Mouse (Mus musculus) stomach, postnatal 0 days (tissue): ENCODE data around the gene Stra8. TPM values are rescaled to one million over a fixed set of nuclear protein-coding genes. Genes with fewer than 3 reads are reported as not detected.
A peak's percentile ranks its signal among the peaks of the same experiment; 100 is the strongest.

Experiments
- ATAC-seq: fragments of 200-750 bp; cut with Nextera tagmentation; 2 replicates; pipeline ENCODE4 v1.8.0; 2017; ENCODE audit not compliant: low FRiP score, low TSS enrichment
- DNase-seq: peaks from one replicate; pipeline ENCODE4 v3.0.0-alpha.2; 2016; ENCODE audit warnings: low spot score
- H3K27ac ChIP-seq: fragments of 300-500 bp; sonication (generic); replicated peaks from 2 replicates; pipeline ENCODE4 v1.5.1; 2014; ENCODE audit warnings: mild to moderate bottlenecking, control low read depth
- H3K27me3 ChIP-seq: fragments of 300-500 bp; sonication (generic); 2 replicates; pipeline ENCODE4 v1.6.1; 2014; ENCODE audit warnings: low read length; ENCODE audit not compliant: control insufficient read depth, insufficient read depth
- H3K36me3 ChIP-seq: fragments of 300-500 bp; sonication (generic); 2 replicates; pipeline ENCODE4 v1.6.1; 2014; ENCODE audit warnings: low read length, mixed read lengths; ENCODE audit not compliant: control insufficient read depth, insufficient read depth
- H3K4me1 ChIP-seq: fragments of 300-500 bp; sonication (generic); replicated peaks from 2 replicates; pipeline ENCODE4 v1.6.1; 2014; ENCODE audit warnings: antibody characterized with exemption; ENCODE audit not compliant: control insufficient read depth, insufficient read depth
- H3K4me2 ChIP-seq: fragments of 300-500 bp; sonication (generic); replicated peaks from 2 replicates; pipeline ENCODE4 v1.6.1; 2014; ENCODE audit warnings: low read depth, mild to moderate bottlenecking, control low read depth, moderate library complexity
- H3K4me3 ChIP-seq: fragments of 300-500 bp; sonication (generic); 2 replicates; pipeline ENCODE4 v1.5.1; 2014; ENCODE audit warnings: low read depth, low read length, control low read depth
- H3K9ac ChIP-seq: fragments of 300-500 bp; sonication (generic); 2 replicates; pipeline ENCODE4 v1.6.1; 2014; ENCODE audit warnings: mild to moderate bottlenecking, low read length, control low read depth, mixed read lengths
- H3K9me3 ChIP-seq: fragments of 300-500 bp; sonication (generic); 2 replicates; pipeline ENCODE4 v1.6.1; 2016; ENCODE audit warnings: low read length; ENCODE audit not compliant: control insufficient read depth
- CTCF ChIP-seq: IDR thresholded peaks from 2 replicates; pipeline ENCODE4 v1.5.1; 2016; ENCODE audit warnings: antibody characterized with exemption, low read depth, mild to moderate bottlenecking, moderate library complexity
- EP300 ChIP-seq: optimal IDR thresholded peaks from 2 replicates; pipeline ENCODE3; 2016; ENCODE audit warnings: antibody characterized with exemption
- WGBS: fragments of 180-500 bp; shearing (Covaris S2); extraction: QIAGEN DNeasy Blood & Tissue Kit; methylation state at CpG from one replicate; pipeline ENCODE4 v1.1.7; 2014; 5-methylcytosine and 5-hydroxymethylcytosine counted together
- polyA plus RNA-seq: library from polyadenylated mRNA; unstranded; fragments of >200 nt; fragmentation: Nextera tagmentation; extraction: Ambion mirVana; gene quantifications from 2 replicates; pipeline ENCODE4 v1.2.1, GENCODE M21; 2015

The Stra8 gene
- polyA plus RNA-seq, 1 experiment from 2014 or later: 0.10 TPM

DNA sequence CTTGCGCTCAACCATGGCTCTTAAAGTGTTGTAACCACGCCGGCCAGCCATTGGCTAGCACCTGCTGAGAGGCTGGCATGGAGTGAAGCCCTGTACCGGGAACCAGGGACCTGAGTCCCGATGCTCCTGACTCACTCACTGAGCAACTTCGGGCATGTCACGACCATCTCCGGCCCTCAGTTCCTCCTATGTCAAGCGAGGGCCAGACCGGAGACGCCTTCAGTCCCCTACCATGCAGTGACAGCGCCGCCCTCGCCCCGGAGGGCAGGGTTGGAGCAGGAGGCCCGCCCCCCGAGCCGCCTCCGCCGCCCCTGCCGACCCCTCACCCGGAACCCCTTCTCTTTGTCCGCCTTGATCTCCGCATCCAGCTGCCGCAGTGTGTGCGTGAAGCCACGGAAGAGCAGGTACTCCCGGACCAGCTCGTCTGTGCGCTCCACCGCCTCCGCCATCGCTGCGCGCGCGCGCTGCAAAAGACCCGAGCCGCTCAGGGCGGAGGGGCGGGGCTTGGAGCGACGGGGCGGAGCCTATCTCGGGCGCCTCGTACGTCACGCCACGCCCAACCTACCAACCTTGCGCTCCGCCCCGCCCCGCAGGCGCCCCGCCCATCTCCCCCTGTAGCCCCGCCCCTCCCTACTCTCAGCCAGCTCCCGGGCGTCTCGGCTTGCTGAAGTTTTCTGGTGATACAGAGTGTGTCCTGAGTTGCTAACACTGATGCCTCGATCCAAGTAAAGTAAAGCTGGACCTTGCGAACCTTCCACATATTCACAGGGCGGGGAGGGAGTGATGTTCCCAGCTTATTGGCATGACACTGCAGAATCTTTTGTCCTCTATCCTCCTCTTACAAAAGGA lies 9.4 kb upstream of the Stra8 start, which contains the start of gene Wdr91:
Gene Wdr91 (minus strand): TSS at position 506 of the 849 bp plus-strand sequence.
- Histone ChIP-seq H3K9ac (peak within 1 kb of the TSS; percentile 73), H3K4me1 (no peaks in the 10 kb centered on the region), H3K4me2 (peak within 1 kb of the TSS; percentile 75), H3K27me3 (no peaks in the 10 kb centered on the region), H3K36me3 (0 out of 2 replicates have a peak, but pooled peaks cover 4% of the 10 kb centered on the region), H3K27ac (peak within 1 kb of the TSS; percentile 84), H3K4me3 (peak within 1 kb of the TSS; percentile 79), H3K9me3 (no peaks in the 10 kb centered on the region)
- WGBS: under 1% methylated on average over 59 of the region's 64 CpGs
- no peak for TF ChIP-seq EP300
- peak; percentile 49 for TF ChIP-seq CTCF
- DNase-seq: peak; percentile 97
- ATAC-seq: peak; percentile 94

DNA sequence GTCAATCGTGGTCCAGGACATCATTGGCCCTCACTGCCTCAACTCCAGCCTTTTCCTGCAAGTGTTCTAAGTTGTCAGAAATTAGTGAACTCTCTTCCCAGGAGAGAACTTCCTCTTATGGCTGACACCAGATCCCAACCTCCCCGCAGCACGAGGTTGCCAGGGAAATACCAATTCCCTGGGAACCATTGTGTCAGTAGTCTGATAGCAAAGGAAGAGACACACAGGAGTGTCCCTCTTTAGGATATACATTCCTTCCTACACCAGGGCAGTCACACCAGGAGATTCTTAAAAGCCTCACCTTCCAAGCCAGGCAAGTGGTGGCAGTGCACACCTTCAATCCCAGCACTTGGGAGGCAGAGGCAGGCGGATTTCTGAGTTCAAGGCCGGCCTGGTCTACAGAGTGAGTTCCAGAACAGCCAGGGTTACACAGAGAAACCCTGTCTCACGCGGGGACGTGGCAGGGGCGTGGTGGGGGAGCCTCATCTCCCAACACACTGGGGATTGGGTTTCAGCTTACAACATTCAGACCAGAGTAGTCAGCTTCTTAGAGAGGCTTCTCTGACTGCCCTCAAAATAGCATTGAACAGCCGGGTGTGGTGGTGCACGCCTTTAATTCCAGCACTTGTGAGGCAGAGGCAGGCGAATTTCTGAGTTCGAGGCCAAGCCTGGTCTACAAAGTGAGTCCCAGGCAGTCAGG lies 6.5 kb upstream of the Stra8 start:
- no peak for TF ChIP-seq EP300
- TF ChIP-seq CTCF: no peak
- no peaks in the 10 kb centered on the region for H3K9me3 ChIP-seq
- ATAC-seq: no peak
- H3K27ac ChIP-seq: no peak overlapping the region
- no peaks in the 10 kb centered on the region for H3K36me3 ChIP-seq
- no peaks in the 10 kb centered on the region for H3K27me3 ChIP-seq
- WGBS: 88% methylated on average over 13 of the region's 13 CpGs
- H3K4me1 ChIP-seq: no peaks in the 10 kb centered on the region
- no peak overlapping the region for H3K4me3 ChIP-seq
- no peak overlapping the region for H3K9ac ChIP-seq
- DNase-seq: no peak
- no peak overlapping the region for H3K4me2 ChIP-seq

DNA sequence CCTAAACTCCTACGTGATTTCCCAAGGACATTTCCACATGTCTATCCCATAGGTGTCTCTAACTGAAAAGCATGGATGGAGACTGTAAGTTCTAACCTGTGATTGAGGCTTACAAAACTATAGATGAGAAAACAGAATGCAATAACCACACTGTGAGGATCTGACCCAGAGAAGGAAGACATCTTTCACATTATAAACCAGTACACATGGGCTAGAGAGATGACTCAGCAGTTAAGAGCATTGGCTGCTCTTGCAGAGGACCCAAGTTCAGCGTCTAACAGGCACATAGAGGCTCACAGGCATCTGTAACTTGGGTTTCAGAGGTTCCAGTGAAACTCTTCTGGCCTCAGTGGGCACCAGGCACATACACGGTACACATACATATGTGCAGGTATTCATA lies 5.5 kb upstream of the Stra8 start:
- no peak for DNase-seq
- no peaks in the 10 kb centered on the region for H3K27me3 ChIP-seq
- ATAC-seq: no peak
- no peak overlapping the region for H3K9ac ChIP-seq
- no peaks in the 10 kb centered on the region for H3K36me3 ChIP-seq
- TF ChIP-seq EP300 (no peak), CTCF (no peak)
- no peaks in the 10 kb centered on the region for H3K4me1 ChIP-seq
- no peaks in the 10 kb centered on the region for H3K9me3 ChIP-seq
- H3K4me3 ChIP-seq: no peak overlapping the region
- H3K27ac ChIP-seq: no peak overlapping the region
- no peak overlapping the region for H3K4me2 ChIP-seq
- WGBS: 89% methylated on average over 3 of the region's 3 CpGs

DNA sequence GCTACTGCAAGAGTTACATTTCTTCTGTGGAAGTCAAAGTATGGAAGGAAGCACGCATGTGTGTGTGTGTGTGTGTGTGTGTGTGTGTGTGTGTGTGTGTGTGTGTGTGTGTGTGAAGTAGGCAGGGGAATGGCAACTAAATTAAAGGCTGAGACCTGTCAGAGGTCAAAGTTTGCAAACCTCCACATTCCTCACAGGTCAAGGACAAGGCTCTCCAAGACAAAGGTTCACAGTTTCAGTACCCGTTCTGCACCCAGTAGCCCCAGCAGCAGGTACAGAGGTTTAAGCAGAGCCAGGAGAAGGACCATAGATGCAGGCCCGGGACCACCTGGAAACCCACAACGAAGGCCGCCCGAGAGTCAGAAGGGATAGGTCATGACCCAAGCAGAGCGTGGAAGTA lies 817 bp upstream of the Stra8 start:
- ATAC-seq: no peak
- H3K4me2 ChIP-seq: no peak overlapping the region
- WGBS: 76% methylated on average over 7 of the region's 7 CpGs

DNA sequence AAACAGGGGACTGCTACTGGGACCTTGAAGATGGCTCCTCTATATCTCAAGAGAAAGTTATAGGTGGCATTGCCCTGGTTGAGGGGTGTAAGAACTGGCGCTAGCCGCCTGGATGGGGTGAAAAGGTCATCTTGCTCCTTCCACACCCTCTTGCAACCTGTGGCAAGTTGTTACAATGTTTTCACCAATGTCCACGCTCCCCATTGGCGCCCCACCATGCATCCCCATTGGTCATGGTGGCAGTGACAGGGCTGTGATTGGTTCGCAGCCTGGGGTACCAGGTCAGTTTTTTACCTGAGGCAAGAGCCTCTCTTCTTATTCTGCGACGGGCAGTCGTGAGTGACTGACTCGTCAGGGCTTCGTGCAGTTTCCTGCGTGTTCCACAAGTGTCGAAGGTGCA lies 668 bp downstream of the Stra8 start:
- no peaks in the 10 kb centered on the region for H3K4me1 ChIP-seq
- ATAC-seq (no peak), DNase-seq (no peak)
- WGBS: 90% methylated on average over 12 of the region's 12 CpGs
- H3K9me3 ChIP-seq: no peaks in the 10 kb centered on the region
- no peak overlapping the region for H3K4me3 ChIP-seq
- no peak overlapping the region for H3K27ac ChIP-seq
- H3K4me2 ChIP-seq: no peak overlapping the region
- H3K27me3 ChIP-seq: no peaks in the 10 kb centered on the region
- no peaks in the 10 kb centered on the region for H3K36me3 ChIP-seq
- H3K9ac ChIP-seq: no peak overlapping the region
- no peak for TF ChIP-seq CTCF
- no peak for TF ChIP-seq EP300

More for the DNA sequence above, 817 bp upstream of the Stra8 start:
- no peaks in the 10 kb centered on the region for H3K27me3 ChIP-seq
- H3K4me1 ChIP-seq: no peaks in the 10 kb centered on the region
- H3K9me3 ChIP-seq: no peaks in the 10 kb centered on the region
- no peak for DNase-seq
- no peak overlapping the region for H3K9ac ChIP-seq
- TF ChIP-seq CTCF: no peak
- TF ChIP-seq EP300: no peak
- no peaks in the 10 kb centered on the region for H3K36me3 ChIP-seq
- no peak overlapping the region for H3K4me3 ChIP-seq
- no peak overlapping the region for H3K27ac ChIP-seq

DNA sequence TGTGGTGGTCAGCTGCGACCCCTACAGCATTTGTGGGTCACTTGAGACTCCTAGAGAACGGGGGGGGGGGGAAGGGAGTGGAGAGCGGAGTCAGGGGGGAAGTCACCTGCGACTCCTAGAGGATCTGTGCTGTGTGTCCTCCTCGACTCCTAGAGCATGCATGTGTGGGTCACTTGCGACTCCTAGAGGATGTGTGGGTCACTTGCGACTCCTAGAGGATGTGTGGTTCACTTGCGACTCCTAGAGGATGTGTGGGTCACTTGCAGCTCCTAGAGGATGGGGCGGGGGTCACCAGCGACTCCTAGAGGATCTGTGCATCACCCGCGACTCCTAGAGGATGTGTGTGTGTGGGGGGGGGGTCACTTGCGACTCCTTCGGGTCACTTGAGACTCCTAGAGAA lies 2.0 kb downstream of the Stra8 start:
- no peak overlapping the region for H3K9ac ChIP-seq
- ATAC-seq: peak; percentile 78
- TF ChIP-seq EP300: no peak
- TF ChIP-seq CTCF: peak; percentile 92

More for the DNA sequence above, 2.0 kb downstream of the Stra8 start:
- Histone ChIP-seq H3K9me3 (no peaks in the 10 kb centered on the region), H3K4me1 (no peaks in the 10 kb centered on the region), H3K4me3 (no peak overlapping the region), H3K36me3 (no peaks in the 10 kb centered on the region), H3K27ac (no peak overlapping the region), H3K4me2 (no peak overlapping the region), H3K27me3 (no peaks in the 10 kb centered on the region)
- DNase-seq: peak; percentile 65
- WGBS: 63% methylated on average over 11 of the region's 14 CpGs
